Mouse (Mus musculus) hindbrain, embryonic 14.5 days (tissue): ENCODE measurements at regions not wholly inside any gene's neighbourhood (a gene's known extent, or its start where the extent isn't known, plus 50 kb on each side); places are given as distances from the start of the nearest gene placed in this dataset.

Experiments used
- ATAC-seq: fragments of 200-750 bp; cut with Nextera tagmentation; 2 replicates; pipeline ENCODE4 v1.8.0; 2017; ENCODE audit warnings: moderate number of reproducible peaks, mild to moderate bottlenecking, moderate TSS enrichment, moderate library complexity; ENCODE audit not compliant: low FRiP score
- DNase-seq: peaks from one replicate; pipeline ENCODE4 v3.0.0-alpha.2; 2015; ENCODE audit warnings: low spot score
- H3K27ac ChIP-seq: fragments of 300-500 bp; sonication (generic); 2 replicates; pipeline ENCODE4 v1.5.1; 2014; ENCODE audit warnings: mild to moderate bottlenecking, moderate library complexity
- H3K27me3 ChIP-seq: fragments of 300-500 bp; sonication (generic); 2 replicates; pipeline ENCODE4 v1.6.1; 2014; ENCODE audit warnings: mild to moderate bottlenecking, low read length, mixed read lengths; ENCODE audit not compliant: control insufficient read depth, insufficient read depth
- H3K36me3 ChIP-seq: fragments of 300-500 bp; sonication (generic); replicated peaks from 2 replicates; pipeline ENCODE4 v1.6.1; 2014; ENCODE audit not compliant: control insufficient read depth, insufficient read depth
- H3K4me1 ChIP-seq: fragments of 300-500 bp; sonication (generic); replicated peaks from 2 replicates; pipeline ENCODE4 v1.6.1; 2014; ENCODE audit warnings: antibody characterized with exemption, low read length, mixed read lengths; ENCODE audit not compliant: control insufficient read depth, insufficient read depth
- H3K4me2 ChIP-seq: fragments of 300-500 bp; sonication (generic); replicated peaks from 2 replicates; pipeline ENCODE4 v1.6.1; 2014; ENCODE audit warnings: mild to moderate bottlenecking, moderate library complexity
- H3K4me3 ChIP-seq: fragments of 300-500 bp; sonication (generic); replicated peaks from 2 replicates; pipeline ENCODE4 v1.5.1; 2014; ENCODE audit warnings: mild to moderate bottlenecking, low read length
- H3K9ac ChIP-seq: fragments of 300-500 bp; sonication (generic); 2 replicates; pipeline ENCODE4 v1.6.1; 2014
- H3K9me3 ChIP-seq: fragments of 300-500 bp; sonication (generic); 2 replicates; pipeline ENCODE4 v1.6.1; 2016; ENCODE audit warnings: low read length; ENCODE audit not compliant: control insufficient read depth
- WGBS: fragments of 180-500 bp; shearing (Covaris S2); extraction: QIAGEN DNeasy Blood & Tissue Kit; methylation state at CpG from one replicate; pipeline ENCODE4 v1.1.7; 2014; 5-methylcytosine and 5-hydroxymethylcytosine counted together

DNA sequence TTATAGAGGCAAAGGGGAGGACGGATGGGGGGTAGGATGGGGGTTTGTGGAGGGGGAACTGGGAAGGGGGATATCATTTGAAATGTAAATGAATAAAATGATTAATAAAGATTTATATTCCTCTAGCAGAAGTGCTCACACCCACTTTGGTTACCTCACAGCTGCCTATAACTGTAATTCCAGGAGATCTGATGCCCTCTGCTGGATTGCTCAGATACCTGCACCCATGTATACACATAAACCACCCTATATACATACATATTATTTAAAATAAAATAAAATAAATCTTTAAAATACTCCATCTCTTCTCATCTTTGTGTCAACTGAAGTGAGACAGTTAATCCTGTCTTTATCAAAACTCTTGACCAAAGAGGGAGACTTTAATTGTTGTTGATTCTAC lies 1031.9 kb downstream of the Gsdmc2 start:
- Histone ChIP-seq H3K4me1 (no peaks in the 10 kb centered on the region), H3K9me3 (no peaks in the 10 kb centered on the region), H3K4me2 (no peak overlapping the region), H3K36me3 (no peaks in the 10 kb centered on the region), H3K27me3 (no peaks in the 10 kb centered on the region), H3K9ac (no peak overlapping the region), H3K27ac (no peak overlapping the region), H3K4me3 (no peak overlapping the region)
- no peak for ATAC-seq
- 100% methylated on average over 1 of the region's 1 CpGs for WGBS
- DNase-seq, result no peak

DNA sequence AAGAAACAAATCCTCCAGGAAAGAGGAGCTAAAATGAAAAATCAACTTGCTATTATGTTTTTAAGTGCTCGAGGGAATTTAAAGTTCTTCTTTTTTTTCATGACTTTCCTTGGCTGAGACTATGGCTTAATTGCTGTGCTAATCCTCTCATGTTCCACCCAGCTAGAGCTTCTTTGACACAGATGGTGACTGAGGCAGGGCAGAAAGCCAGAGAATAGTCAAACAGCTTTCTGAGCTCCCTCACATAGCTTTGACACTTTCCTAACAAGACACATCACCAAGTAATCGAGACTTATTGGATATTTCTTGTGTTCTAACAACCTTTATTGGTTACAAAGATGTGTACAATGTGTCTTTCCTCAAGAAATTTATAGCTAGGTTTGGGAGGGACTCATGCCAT lies 1033.0 kb downstream of the Gsdmc2 start:
- no peak overlapping the region for H3K4me3 ChIP-seq
- no peaks in the 10 kb centered on the region for H3K36me3 ChIP-seq
- 68% methylated on average over 2 of the region's 2 CpGs for WGBS
- DNase-seq, result peak; percentile 28
- no peak overlapping the region for H3K9ac ChIP-seq
- no peak for ATAC-seq
- no peak overlapping the region for H3K4me2 ChIP-seq
- no peaks in the 10 kb centered on the region for H3K9me3 ChIP-seq
- H3K27me3 ChIP-seq, result no peaks in the 10 kb centered on the region
- H3K4me1 ChIP-seq, result no peaks in the 10 kb centered on the region
- no peak overlapping the region for H3K27ac ChIP-seq

DNA sequence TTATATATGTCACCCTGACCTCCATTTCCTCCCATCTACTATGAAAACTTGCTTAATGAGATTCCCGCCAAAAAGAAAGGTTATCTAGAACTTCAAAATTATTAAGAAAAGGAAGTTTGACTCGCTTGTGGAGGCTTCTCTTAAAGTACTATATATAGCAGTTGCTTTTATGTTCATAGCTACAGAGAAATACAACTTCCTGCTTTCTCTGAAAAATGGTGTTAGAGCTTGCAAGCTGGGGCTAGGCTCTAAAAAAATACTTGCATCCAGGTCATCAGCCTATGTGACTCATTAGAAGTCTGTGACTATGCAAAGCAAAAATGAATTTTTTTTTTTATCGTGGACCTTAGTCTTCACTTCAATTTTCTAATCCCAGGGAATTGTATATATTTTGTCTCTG lies 1035.7 kb downstream of the Gsdmc2 start:
- Histone ChIP-seq H3K9ac (no peak overlapping the region), H3K27ac (no peak overlapping the region), H3K4me3 (no peak overlapping the region), H3K27me3 (no peaks in the 10 kb centered on the region), H3K9me3 (no peaks in the 10 kb centered on the region), H3K36me3 (no peaks in the 10 kb centered on the region), H3K4me1 (no peaks in the 10 kb centered on the region), H3K4me2 (no peak overlapping the region)
- 86% methylated on average over 3 of the region's 3 CpGs for WGBS
- ATAC-seq, result no peak
- no peak for DNase-seq

DNA sequence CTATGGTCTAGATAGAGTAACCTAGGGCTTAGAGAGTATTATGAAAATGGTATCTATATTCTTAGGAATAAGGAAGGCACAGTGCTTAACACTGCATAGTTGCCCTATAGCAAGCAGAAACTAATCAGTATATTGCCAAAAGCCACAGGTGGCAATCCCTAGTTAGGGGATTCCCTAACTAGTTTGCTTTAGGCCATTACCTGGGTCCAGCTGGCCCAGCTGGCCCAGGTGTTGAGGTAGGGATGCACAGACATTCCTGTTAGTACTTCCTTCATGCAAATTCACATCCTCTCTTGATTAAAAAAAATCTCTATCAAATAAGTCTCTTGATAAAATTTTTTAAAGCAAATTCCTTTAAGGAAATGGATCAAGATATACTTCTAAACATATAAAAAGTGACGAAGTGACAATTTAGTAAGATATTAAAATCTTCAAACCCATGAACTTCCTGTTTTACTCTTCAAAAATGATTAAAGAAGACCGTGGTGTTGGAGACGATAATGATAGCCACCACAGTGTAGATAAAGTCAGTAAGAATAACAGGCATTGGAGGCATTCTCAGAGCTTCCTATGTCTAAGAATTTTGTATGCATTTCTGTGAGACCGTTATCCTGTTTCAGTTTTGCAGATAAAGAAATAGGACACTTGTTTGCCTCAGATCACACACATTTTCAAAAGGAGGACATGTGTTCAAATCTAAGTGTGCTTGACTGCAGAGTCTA lies 1036.7 kb downstream of the Gsdmc2 start:
- no peak overlapping the region for H3K4me3 ChIP-seq
- ATAC-seq, result no peak
- 96% methylated on average over 4 of the region's 4 CpGs for WGBS
- no peak overlapping the region for H3K27ac ChIP-seq
- DNase-seq, result no peak
- H3K27me3 ChIP-seq, result no peaks in the 10 kb centered on the region
- H3K4me1 ChIP-seq, result no peaks in the 10 kb centered on the region
- H3K9ac ChIP-seq, result no peak overlapping the region
- no peak overlapping the region for H3K4me2 ChIP-seq
- H3K36me3 ChIP-seq, result no peaks in the 10 kb centered on the region
- H3K9me3 ChIP-seq, result no peaks in the 10 kb centered on the region

DNA sequence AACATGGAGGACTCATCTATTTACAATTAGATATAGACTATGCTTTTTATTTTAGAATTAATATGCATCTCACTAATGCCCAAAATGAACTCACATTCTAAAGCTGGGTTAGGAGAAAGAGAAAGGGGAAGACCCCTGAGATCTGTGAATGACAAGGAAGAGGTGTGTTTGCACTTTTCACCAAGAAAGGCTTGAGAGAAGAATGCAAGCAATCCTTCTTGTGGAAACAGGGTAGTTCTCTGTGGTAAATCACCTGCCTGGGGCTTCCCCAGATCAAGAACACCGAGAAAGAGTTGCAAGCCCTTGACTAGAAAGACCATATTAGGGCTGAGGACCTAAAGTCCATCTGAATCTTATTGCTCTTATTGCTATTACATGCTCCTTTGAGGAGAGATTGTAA lies 1037.6 kb downstream of the Gsdmc2 start:
- Histone ChIP-seq H3K9me3 (no peaks in the 10 kb centered on the region), H3K27me3 (no peaks in the 10 kb centered on the region), H3K9ac (no peak overlapping the region), H3K36me3 (no peaks in the 10 kb centered on the region), H3K4me2 (no peak overlapping the region), H3K27ac (no peak overlapping the region), H3K4me3 (no peak overlapping the region), H3K4me1 (no peaks in the 10 kb centered on the region)
- no peak for ATAC-seq
- no peak for DNase-seq
- WGBS, result 95% methylated on average over 1 of the region's 1 CpGs

DNA sequence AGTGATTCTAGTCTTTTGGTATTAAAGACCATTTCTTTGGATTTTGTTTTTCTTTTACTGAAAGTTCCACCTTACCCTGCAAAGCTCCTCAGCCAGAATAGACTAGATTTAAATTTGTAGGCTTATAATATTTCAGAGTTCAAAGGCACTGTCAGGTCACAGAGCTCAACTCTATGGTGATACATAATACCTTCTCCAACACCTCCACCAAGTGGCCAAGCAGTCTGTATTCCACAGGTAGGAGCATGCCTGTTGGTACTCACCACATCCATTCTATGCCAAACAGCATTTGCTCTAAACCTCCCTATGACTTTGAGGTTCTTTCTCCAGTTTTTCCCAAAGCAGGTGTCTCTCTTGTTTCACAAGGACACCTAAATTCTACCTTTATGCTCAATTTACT lies 1042.2 kb downstream of the Gsdmc2 start:
- Histone ChIP-seq H3K4me2 (no peak overlapping the region), H3K27ac (no peak overlapping the region), H3K9me3 (no peaks in the 10 kb centered on the region), H3K9ac (no peak overlapping the region), H3K4me1 (no peaks in the 10 kb centered on the region), H3K4me3 (no peak overlapping the region), H3K36me3 (no peaks in the 10 kb centered on the region), H3K27me3 (no peaks in the 10 kb centered on the region)
- ATAC-seq (no peak), DNase-seq (no peak)

DNA sequence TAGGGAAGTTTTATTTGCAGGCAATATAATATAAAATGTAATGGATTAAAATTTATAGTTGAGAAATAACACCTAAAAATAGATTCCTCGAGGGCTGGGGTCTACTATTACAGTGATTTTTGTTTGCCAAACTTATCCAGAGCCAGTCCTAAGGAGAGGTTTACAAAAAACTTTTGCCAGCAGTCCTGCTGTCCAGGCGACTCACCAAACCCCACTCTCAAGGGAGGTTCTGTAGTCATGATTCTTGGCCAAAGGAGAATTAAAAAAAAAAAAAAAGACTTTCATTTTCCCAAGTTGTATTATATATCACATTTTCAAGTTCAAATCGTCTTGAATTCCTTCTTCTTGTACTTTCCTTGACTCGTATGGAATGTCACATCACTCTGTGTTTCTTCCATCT lies 1046.2 kb downstream of the Gsdmc2 start:
- no peak overlapping the region for H3K4me3 ChIP-seq
- no peak for ATAC-seq
- no peaks in the 10 kb centered on the region for H3K9me3 ChIP-seq
- DNase-seq, result no peak
- no peak overlapping the region for H3K27ac ChIP-seq
- no peaks in the 10 kb centered on the region for H3K27me3 ChIP-seq
- H3K9ac ChIP-seq, result no peak overlapping the region
- 82% methylated on average over 4 of the region's 4 CpGs for WGBS
- H3K36me3 ChIP-seq, result no peaks in the 10 kb centered on the region
- H3K4me1 ChIP-seq, result no peaks in the 10 kb centered on the region
- no peak overlapping the region for H3K4me2 ChIP-seq

DNA sequence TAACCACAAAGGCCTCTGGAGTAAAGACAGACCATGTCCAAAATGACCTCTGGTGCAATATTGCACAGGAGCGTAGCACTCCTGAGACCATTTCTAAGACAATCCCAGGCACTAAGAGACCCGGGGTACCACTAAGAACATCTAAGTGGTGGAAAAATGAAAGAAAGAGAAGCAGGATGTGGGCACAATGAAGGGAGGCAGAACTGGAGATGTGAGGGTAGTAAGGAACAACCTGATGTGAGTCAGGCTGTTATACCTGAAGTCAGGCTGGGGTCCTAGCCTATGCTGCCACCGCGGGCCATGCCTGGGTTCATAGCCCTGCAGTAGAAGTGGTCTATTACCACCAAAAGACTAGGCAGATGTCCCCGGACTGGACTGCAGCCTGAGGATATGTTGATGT lies 1051.4 kb downstream of the Gsdmc2 start:
- no peak for ATAC-seq
- no peak for DNase-seq
- Histone ChIP-seq H3K9ac (no peak overlapping the region), H3K27ac (no peak overlapping the region), H3K4me2 (no peak overlapping the region), H3K9me3 (no peaks in the 10 kb centered on the region), H3K36me3 (no peaks in the 10 kb centered on the region), H3K4me3 (no peak overlapping the region), H3K4me1 (no peaks in the 10 kb centered on the region), H3K27me3 (no peaks in the 10 kb centered on the region)
- 94% methylated on average over 5 of the region's 5 CpGs for WGBS

DNA sequence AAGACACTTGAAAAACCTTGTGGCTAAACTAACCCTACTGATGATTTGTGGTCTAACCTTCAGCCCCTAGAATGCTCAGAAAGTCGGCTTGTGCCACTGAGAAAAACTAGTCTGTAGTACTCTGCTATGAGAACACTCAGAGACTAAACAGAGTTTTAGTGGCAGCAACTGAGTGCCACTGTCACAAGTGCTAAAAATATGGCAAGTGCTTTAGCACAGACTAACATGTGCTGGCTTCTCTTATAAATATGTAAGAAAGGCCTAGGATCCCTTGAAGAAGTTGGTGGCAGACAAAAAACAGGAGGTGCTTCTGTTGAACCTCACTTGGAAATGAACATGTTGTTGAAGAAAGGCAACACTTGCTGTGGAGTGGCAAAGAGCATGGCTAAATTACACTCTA lies 1052.9 kb downstream of the Gsdmc2 start:
- no peaks in the 10 kb centered on the region for H3K9me3 ChIP-seq
- no peak overlapping the region for H3K27ac ChIP-seq
- H3K4me3 ChIP-seq, result no peak overlapping the region
- no peaks in the 10 kb centered on the region for H3K27me3 ChIP-seq
- H3K4me2 ChIP-seq, result no peak overlapping the region
- no peak for ATAC-seq
- no peaks in the 10 kb centered on the region for H3K4me1 ChIP-seq
- DNase-seq, result no peak
- 88% methylated on average over 1 of the region's 1 CpGs for WGBS
- H3K9ac ChIP-seq, result no peak overlapping the region
- H3K36me3 ChIP-seq, result no peaks in the 10 kb centered on the region

DNA sequence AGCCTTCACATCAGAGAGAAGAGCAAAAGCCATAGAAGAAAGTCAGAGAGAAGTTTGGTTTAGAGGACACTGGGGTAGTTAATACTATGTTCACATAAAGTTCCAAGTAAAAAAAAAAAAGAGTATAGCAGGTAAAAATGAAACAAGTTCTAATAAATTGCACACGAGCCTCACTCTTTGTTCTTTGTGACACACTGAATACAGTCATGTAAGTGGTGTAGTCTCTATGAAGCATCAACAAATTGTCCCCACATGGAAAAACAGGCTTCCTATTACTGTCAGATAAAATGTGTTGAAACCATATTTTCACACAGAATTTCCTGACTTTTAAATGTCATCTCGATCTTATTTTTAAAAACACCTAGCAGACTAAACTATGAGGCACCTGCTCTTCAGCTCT lies 1057.2 kb downstream of the Gsdmc2 start:
- no peaks in the 10 kb centered on the region for H3K4me1 ChIP-seq
- H3K9ac ChIP-seq, result no peak overlapping the region
- 86% methylated on average over 2 of the region's 2 CpGs for WGBS
- DNase-seq, result no peak
- no peaks in the 10 kb centered on the region for H3K9me3 ChIP-seq
- H3K4me3 ChIP-seq, result no peak overlapping the region
- ATAC-seq, result no peak
- no peak overlapping the region for H3K4me2 ChIP-seq
- no peaks in the 10 kb centered on the region for H3K36me3 ChIP-seq
- H3K27me3 ChIP-seq, result no peaks in the 10 kb centered on the region
- no peak overlapping the region for H3K27ac ChIP-seq
